Mouse (Mus musculus) megakaryocyte progenitor cell, adult 5-6 weeks (primary cell): ENCODE data around the gene Tor1aip2. TPM values are rescaled to one million over a fixed set of nuclear protein-coding genes. Genes with fewer than 3 reads are reported as not detected.

Source experiments
- ATAC-seq: replicated peaks from 2 replicates; pipeline ENCODE4 v1.8.0; 2016; ENCODE audit warnings: mild to moderate bottlenecking, moderate TSS enrichment, inconsistent platforms; ENCODE audit not compliant: poor library complexity
- total RNA-seq, 2 experiments: library from RNA; stranded (forward) in 1 of 2; stranded (reverse) in 1 of 2; fragments of 157-497, 149-512 nt in 1 of 2; fragments of 200-1000 nt in 1 of 2; gene quantifications; 2 replicates each; pipeline versions ENCODE4 v1.2.3 to v1.2.4; 2015 to 2017

Tor1aip2 gene
- total RNA-seq, 2 experiments from 2014 or later, result 50.1 to 109 TPM

GRCm38 (mm10) chr1:156107424-156107823 lies 72.2 kb downstream of the Tor1aip2 start:
- ATAC-seq, result no peak

GRCm38 (mm10) chr1:156108400-156108799 lies 73.2 kb downstream of the Tor1aip2 start:
- ATAC-seq, result peak; percentile 47; the same call in 1 of the 2 replicates

- no peak for ATAC-seq
Observed at GRCm38 (mm10) chr1:156111090-156111489, 75.9 kb downstream of the Tor1aip2 start.

- ATAC-seq, result no peak
Observed at GRCm38 (mm10) chr1:156111728-156112127, 76.5 kb downstream of the Tor1aip2 start.

GRCm38 (mm10) chr1:156112142-156112541 lies 76.9 kb downstream of the Tor1aip2 start:
- ATAC-seq, result no peak

GRCm38 (mm10) chr1:156113884-156114499 lies 78.8 kb downstream of the Tor1aip2 start:
- peak; percentile 77 for ATAC-seq

- peak; percentile 30; the same call in 1 of the 2 replicates for ATAC-seq
Observed at GRCm38 (mm10) chr1:156116770-156117169, 81.6 kb downstream of the Tor1aip2 start.

Other genes starting within 250 kb of the Tor1aip2 start
- 13.5 and 14.7 TPM in 2 replicates for gene Qsox1, start 222.5 kb upstream of the Tor1aip2 start, total RNA-seq (2015)
- 15.0 and 24.2 TPM in 2 replicates for gene Qsox1, start 222.5 kb upstream of the Tor1aip2 start, total RNA-seq (2017)
- gene Cep350, start 62.1 kb upstream of the Tor1aip2 start, total RNA-seq (2015), result 91.6 and 99.8 TPM in 2 replicates
- 67.2 and 84.5 TPM in 2 replicates for gene Cep350, start 62.1 kb upstream of the Tor1aip2 start, total RNA-seq (2017)
- gene Tor1aip1, start 1.1 kb downstream of the Tor1aip2 start, total RNA-seq (2015), result 76.6 and 80.7 TPM in 2 replicates
- gene Tor1aip1, start 1.1 kb downstream of the Tor1aip2 start, total RNA-seq (2017), result 31.5 and 40.1 TPM in 2 replicates
- gene Fam163a, start 169.6 kb downstream of the Tor1aip2 start, total RNA-seq (2015), result not detected in 2 replicates
- not detected in 2 replicates for gene Fam163a, start 169.6 kb downstream of the Tor1aip2 start, total RNA-seq (2017)